Mouse (Mus musculus) retina, postnatal 7 days (tissue): ENCODE measurements around the gene Olfr67.
"Not testable (repeated sequence)": the region's sequence is repeated elsewhere in the genome, so short reads cannot be mapped to it uniquely, and the experiment has no call there.

ENCODE experiments used
- DNase-seq: peaks from one replicate; pipeline ENCODE4 v3.0.0-alpha.2; 2012; ENCODE audit warnings: low read depth, low spot score

The Olfr67 gene

GRCm38 (mm10) chr7:103791721-103792120, at the start of gene Olfr67:
Gene Olfr67 (minus strand): TSS chr7:103791821.
- DNase-seq, result no peak

- DNase-seq, result no peak
Measured at GRCm38 (mm10) chr7:103840268-103840667, 48.6 kb upstream of the Olfr67 start, which contains the start of gene Hbb-bh2. Gene Hbb-bh2 (minus strand): TSS chr7:103840520.

GRCm38 (mm10) chr7:103827808-103828207, 36.2 kb upstream of the Olfr67 start, which contains the start of gene Hbb-bs:
Gene Hbb-bs (minus strand): TSS chr7:103828096.
- DNase-seq, result no peak

- DNase-seq, result not testable (repeated sequence)
Measured at GRCm38 (mm10) chr7:103827139-103827538, 35.5 kb upstream of the Olfr67 start.

GRCm38 (mm10) chr7:103826255-103826887, 34.8 kb upstream of the Olfr67 start:
- DNase-seq, result no peak

- DNase-seq, result no peak
Measured at GRCm38 (mm10) chr7:103825536-103826254, 34.1 kb upstream of the Olfr67 start.

- no peak for DNase-seq
Measured at GRCm38 (mm10) chr7:103824597-103824996, 33.0 kb upstream of the Olfr67 start.

- not testable (repeated sequence) for DNase-seq
Measured at GRCm38 (mm10) chr7:103815085-103815484, 23.5 kb upstream of the Olfr67 start.

GRCm38 (mm10) chr7:103813766-103814165, 22.1 kb upstream of the Olfr67 start, which contains the start of gene Hbb-bt:
Gene Hbb-bt (minus strand): TSS chr7:103813996.
- no peak for DNase-seq

- not testable (repeated sequence) for DNase-seq
Measured at GRCm38 (mm10) chr7:103813152-103813551, 21.5 kb upstream of the Olfr67 start.

- no peak for DNase-seq
Measured at GRCm38 (mm10) chr7:103812174-103812573, 20.6 kb upstream of the Olfr67 start.

GRCm38 (mm10) chr7:103811223-103811845, 19.7 kb upstream of the Olfr67 start:
- DNase-seq, result no peak

- no peak for DNase-seq
Measured at GRCm38 (mm10) chr7:103810746-103811145, 19.1 kb upstream of the Olfr67 start.

GRCm38 (mm10) chr7:103810296-103810695, 18.7 kb upstream of the Olfr67 start:
- DNase-seq, result no peak

- DNase-seq, result no peak
Measured at GRCm38 (mm10) chr7:103809801-103810155, 18.2 kb upstream of the Olfr67 start.

- no peak for DNase-seq
Measured at GRCm38 (mm10) chr7:103808971-103809800, 17.6 kb upstream of the Olfr67 start.

- DNase-seq, result not testable (repeated sequence)
Measured at GRCm38 (mm10) chr7:103808120-103808519, 16.5 kb upstream of the Olfr67 start.

GRCm38 (mm10) chr7:103806856-103807255, 15.2 kb upstream of the Olfr67 start:
- DNase-seq, result peak; percentile 9

GRCm38 (mm10) chr7:103792669-103793388, 1.2 kb upstream of the Olfr67 start:
- DNase-seq, result no peak

- no peak for DNase-seq
Measured at GRCm38 (mm10) chr7:103779598-103779997, 12.0 kb downstream of the Olfr67 start, which contains the start of gene Olfr68. Gene Olfr68 (minus strand): TSS chr7:103779698.

- not testable (repeated sequence) for DNase-seq
Measured at GRCm38 (mm10) chr7:103777652-103778051, 14.0 kb downstream of the Olfr67 start.
